Mouse (Mus musculus): Measurements from ENCODE around the gene Rgs9.

Rgs9 gene

GRCm38 (mm10) chr11:109240126-109240525 lies 57.8 kb downstream of the Rgs9 start:
- 82% methylated on average over 4 of the region's 4 CpGs for WGBS

GRCm38 (mm10) chr11:109238671-109239070 lies 59.3 kb downstream of the Rgs9 start:
- WGBS, result 85% methylated on average over 6 of the region's 6 CpGs

- WGBS, result 79% methylated on average over 8 of the region's 8 CpGs
Observed at GRCm38 (mm10) chr11:109237796-109238195, 60.1 kb downstream of the Rgs9 start.

DNA sequence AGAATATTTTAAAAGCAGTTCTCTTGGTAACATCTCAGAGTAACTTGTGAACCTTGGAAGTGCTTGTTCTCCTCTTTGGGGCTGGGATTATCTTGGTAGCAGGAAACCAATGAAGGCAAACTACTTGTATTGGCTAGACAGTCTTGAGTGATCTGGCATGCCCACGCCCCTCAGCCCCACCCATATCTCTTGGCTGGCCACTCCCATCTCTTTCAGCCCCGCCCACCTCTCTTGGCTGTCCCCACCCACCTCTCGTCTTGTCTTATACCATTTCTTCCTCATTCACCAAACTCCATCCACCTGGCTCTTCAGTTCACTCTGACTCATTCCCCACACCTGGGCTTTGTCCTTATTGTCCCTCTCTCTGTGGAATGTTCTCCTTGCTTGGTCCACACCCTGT lies 64.3 kb downstream of the Rgs9 start:
- 77% methylated on average over 3 of the region's 3 CpGs for WGBS

DNA sequence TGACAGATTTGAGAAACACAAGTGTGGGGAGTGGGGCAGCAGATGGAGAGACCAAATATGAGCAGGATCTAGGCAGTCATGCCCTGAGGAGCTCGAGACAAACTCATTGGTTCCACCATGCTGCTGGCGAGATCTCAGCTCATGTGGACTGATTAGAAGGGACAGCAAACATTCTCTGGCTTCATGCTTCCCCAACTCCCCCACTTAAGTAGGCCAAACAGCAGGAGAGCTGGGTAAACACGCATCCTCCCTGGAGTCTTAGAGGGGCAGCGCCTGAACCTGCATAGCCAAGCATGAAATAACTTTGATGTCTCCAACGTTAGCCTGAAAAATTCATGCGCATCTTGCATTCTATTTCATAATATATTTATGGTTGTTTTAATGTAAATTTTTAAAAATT lies 65.1 kb downstream of the Rgs9 start:
- WGBS, result 81% methylated on average over 6 of the region's 6 CpGs

DNA sequence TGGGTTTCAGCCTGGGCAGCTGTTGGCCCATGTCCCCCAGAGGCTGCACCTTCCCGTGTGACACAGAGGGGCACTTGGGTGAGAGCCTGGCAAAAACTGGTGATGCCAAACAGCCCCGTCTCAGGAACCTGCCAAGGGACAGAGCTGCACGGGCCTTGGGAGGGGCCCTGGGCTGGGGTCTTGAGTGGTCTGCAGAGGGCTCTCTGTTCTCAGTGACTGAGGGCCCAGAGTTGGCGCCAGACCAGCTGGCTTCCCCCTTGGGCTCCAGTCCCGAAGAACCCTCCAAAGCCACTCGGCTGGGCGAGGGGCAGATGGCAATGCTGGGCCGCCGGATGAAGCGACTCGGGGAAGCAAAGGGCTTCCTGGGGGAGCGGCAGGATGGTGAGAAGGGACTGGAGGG lies 70.8 kb downstream of the Rgs9 start:
- 56% methylated on average over 12 of the region's 12 CpGs for WGBS

DNA sequence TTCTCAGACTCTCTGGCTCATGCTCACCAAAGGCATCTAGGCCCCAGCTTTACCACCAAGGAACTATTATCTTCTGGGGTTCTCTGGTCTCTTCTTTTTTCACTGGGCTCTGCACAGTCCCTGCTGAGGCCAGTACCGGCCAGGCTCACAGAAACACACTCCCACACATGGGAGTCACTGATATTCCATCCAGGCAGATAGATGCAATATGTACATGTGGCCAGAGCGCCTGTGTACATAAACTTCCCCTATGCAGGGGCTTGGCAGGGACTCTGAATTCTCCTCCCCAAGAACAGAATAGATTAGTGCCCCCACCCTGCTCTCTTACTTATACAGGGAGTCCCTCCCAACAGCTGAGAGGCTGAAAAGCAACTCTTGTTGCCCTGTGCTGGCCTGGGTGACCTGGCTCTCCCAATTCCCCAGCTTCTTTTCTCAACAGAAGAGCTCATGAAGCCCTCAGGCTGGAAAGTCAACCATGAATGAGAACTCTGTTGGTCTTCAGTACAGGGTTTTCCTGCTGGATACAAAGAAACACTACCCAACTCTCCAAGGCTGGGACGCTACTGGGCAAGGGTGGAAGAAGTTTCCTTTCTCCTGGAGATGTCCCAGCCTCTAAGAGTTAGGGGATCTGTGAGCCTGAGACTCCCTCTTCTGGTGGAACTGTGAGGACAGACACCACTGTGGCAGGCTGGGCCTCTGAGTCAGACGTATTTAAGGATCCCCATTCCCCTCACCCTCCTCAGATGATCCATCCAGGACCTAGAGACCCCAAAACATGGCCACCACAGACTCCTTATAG lies 76.5 kb downstream of the Rgs9 start:
- 53% methylated on average over 4 of the region's 4 CpGs for WGBS

GRCm38 (mm10) chr11:109218722-109219430 lies 79.1 kb downstream of the Rgs9 start:
- 76% methylated on average over 15 of the region's 15 CpGs for WGBS

GRCm38 (mm10) chr11:109217827-109218536 lies 79.9 kb downstream of the Rgs9 start:
- 61% methylated on average over 12 of the region's 12 CpGs for WGBS

DNA sequence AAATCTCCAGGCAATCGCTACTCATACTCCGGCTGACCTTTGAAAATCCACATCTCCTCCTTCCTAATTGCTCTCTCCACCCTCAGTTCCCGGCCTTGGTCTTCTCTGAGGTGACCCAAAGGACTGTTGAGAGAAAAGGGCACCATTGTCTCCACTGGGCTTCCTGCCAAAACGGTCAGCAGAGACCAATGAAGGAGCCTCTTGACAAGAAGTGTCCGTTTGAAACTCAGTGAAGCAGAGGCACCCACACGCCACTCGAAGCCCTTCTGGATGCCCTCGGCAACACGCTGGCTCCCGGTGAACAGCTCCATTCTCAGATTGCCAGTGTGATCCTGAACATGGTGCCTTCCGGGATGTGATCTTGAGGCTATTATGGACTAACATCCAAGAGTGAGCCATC lies 87.2 kb downstream of the Rgs9 start:
- 44% methylated on average over 11 of the region's 11 CpGs for whole genome bisulfite sequencing

- WGBS, result 81% methylated on average over 7 of the region's 7 CpGs
Observed at GRCm38 (mm10) chr11:109210341-109210740, 87.6 kb downstream of the Rgs9 start.

GRCm38 (mm10) chr11:109206732-109207131 lies 91.2 kb downstream of the Rgs9 start:
- WGBS, result 68% methylated on average over 13 of the region's 13 CpGs

- 97% methylated on average over 1 of the region's 1 CpGs for WGBS
Observed at GRCm38 (mm10) chr11:109206028-109206427, 91.9 kb downstream of the Rgs9 start.

GRCm38 (mm10) chr11:109199612-109200293 lies 98.2 kb downstream of the Rgs9 start:
- 56% methylated on average over 8 of the region's 8 CpGs for WGBS

- 53% methylated on average over 15 of the region's 15 CpGs for WGBS
Observed at GRCm38 (mm10) chr11:109192673-109193557, 105.0 kb downstream of the Rgs9 start.

DNA sequence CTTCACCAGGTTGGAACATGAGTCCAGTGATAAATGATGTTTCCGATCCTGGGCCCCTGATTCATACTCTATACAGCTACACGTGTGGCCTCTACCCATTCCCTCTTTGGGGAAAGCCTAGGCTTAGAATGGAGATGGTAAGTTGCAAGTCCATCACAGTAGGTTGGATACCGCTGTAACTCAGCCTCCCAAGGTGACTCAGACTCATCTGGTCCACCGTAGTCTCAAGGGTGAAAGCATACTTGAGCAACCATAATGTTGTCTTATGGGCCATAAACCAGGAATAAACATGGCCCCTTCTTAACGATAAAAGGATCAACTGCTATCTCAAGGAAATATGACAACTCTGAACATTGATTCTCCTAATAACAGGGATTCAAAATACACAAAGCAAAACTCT lies 109.7 kb downstream of the Rgs9 start:
- WGBS, result 95% methylated on average over 5 of the region's 5 CpGs

GRCm38 (mm10) chr11:109187631-109188184 lies 110.2 kb downstream of the Rgs9 start:
- 61% methylated on average over 6 of the region's 6 CpGs for WGBS

DNA sequence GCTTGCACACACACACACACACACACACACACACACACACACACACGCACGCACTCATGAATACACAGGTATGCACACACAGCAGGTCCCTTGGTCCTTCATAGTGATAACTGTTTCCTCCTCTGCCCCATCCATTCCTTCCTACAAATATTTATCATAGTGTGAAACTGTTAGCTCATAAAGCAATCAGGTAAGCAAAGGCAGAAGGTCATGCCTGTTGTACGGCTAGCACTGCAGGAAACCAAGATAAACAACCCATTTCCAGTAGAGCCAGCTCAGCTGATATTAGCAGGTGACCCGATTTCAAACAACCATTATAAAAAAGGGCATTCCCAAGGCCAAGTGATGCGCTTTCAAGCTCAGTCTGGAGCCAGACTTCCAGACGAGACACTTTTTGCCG lies 116.8 kb downstream of the Rgs9 start:
- WGBS, result 82% methylated on average over 7 of the region's 7 CpGs

DNA sequence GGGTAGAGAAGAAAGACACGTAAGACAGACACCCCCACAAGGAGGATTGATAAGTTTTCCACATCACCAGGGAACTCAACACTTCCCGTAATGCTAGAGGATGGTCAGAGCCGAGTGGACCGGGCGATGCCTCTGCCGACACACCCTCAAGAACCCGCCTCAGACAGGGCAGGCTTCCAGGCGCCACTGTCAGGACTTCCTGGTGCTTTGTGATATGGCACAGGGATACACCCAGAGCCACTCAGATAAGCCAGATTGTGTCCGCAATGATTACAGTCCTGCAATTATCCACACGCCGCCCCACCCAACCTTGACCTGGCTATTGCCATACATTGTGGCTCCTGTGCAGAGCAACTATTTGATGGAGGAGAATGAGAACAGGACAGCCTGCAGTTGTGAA lies 117.6 kb downstream of the Rgs9 start:
- 91% methylated on average over 11 of the region's 11 CpGs for WGBS

DNA sequence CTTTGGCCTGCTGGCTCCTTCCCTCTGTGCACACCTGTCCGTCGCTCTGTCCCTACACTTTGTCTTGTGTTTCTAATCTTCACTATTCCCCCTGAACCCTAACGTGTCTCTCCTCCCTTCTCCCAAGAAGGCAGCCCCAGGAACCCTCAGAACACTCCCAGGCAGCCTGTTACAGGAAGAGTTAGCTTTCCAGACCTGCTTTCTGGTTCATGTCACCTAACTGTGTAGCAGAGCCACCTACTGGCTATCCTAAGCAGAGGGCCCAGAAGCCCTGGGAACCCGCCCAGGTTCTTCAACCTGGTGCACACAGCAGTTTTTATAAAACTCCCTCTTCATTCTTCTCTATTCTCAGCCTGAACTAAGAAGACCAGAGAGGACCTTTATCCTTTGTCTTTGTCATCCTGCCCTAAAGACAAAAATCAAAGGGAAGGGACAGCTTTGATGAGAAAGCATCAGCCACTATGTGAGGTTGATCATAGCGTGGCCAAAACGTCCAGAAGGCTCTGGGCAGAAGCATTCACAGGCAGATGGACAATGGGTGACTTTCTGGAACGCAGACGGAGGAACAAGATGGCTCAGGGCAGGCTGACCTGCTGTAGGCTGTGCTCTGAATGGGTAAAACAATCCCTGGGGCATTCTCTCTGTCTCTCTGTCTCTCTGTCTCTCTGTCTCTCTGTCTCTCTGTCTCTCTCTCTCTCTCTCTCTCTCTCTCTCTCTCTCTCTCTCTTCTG lies 119.0 kb downstream of the Rgs9 start:
- 47% methylated on average over 8 of the region's 8 CpGs for WGBS
